Mouse (Mus musculus) neural tube, embryonic 11.5 days (tissue): ENCODE measurements around the gene Pcsk5. TPM values are rescaled to one million over a fixed set of nuclear protein-coding genes. Genes with fewer than 3 reads are reported as not detected.

Experiments
- ATAC-seq: fragments of 200-750 bp; cut with Nextera tagmentation; 2 replicates; pipeline ENCODE4 v1.8.0; 2017; ENCODE audit warnings: moderate number of reproducible peaks, mild to moderate bottlenecking, moderate TSS enrichment, moderate library complexity; ENCODE audit not compliant: insufficient read depth, low FRiP score, low TSS enrichment
- DNase-seq: peaks from one replicate; pipeline ENCODE4 v3.0.0-alpha.2; 2015; ENCODE audit warnings: low spot score
- H3K27ac ChIP-seq: fragments of 300-500 bp; sonication (generic); 2 replicates; pipeline ENCODE4 v1.5.1; 2014; ENCODE audit warnings: low read depth, mild to moderate bottlenecking, low read length
- H3K27me3 ChIP-seq: fragments of 300-500 bp; sonication (generic); 2 replicates; pipeline ENCODE4 v1.6.1; 2014; ENCODE audit warnings: mild to moderate bottlenecking, low read length, mixed read lengths; ENCODE audit not compliant: control insufficient read depth, insufficient read depth
- H3K36me3 ChIP-seq: fragments of 300-500 bp; sonication (generic); 2 replicates; pipeline ENCODE4 v1.6.1; 2014; ENCODE audit warnings: mild to moderate bottlenecking, low read length, moderate library complexity, mixed read lengths; ENCODE audit not compliant: control insufficient read depth, insufficient read depth
- H3K4me1 ChIP-seq: fragments of 300-500 bp; sonication (generic); 2 replicates; pipeline ENCODE4 v1.6.1; 2014; ENCODE audit warnings: low read length, mixed read lengths; ENCODE audit not compliant: control insufficient read depth, insufficient read depth
- H3K4me2 ChIP-seq: fragments of 300-500 bp; sonication (generic); 2 replicates; pipeline ENCODE4 v1.6.1; 2014; ENCODE audit warnings: low read depth, mild to moderate bottlenecking, moderate library complexity
- H3K4me3 ChIP-seq: fragments of 300-500 bp; sonication (generic); 2 replicates; pipeline ENCODE4 v1.5.1; 2014; ENCODE audit warnings: low read depth, low read length
- H3K9ac ChIP-seq: fragments of 300-500 bp; sonication (generic); 2 replicates; pipeline ENCODE4 v1.6.1; 2014; ENCODE audit warnings: mild to moderate bottlenecking, low read length
- H3K9me3 ChIP-seq: fragments of 300-500 bp; sonication (generic); 2 replicates; pipeline ENCODE4 v1.6.1; 2016; ENCODE audit warnings: low read length; ENCODE audit not compliant: control insufficient read depth
- WGBS: fragments of 180-500 bp; shearing (Covaris S2); extraction: QIAGEN DNeasy Blood & Tissue Kit; methylation state at CpG from one replicate; pipeline ENCODE4 v1.1.7; 2014; 5-methylcytosine and 5-hydroxymethylcytosine counted together
- polyA plus RNA-seq: library from polyadenylated mRNA; unstranded; fragments of >200 nt; fragmentation: Nextera tagmentation; extraction: Ambion mirVana; gene quantifications from 2 replicates; pipeline ENCODE4 v1.2.1, GENCODE M21; 2014

The Pcsk5 gene
- polyA plus RNA-seq, 1 experiment from 2014 or later = 9.4 TPM

DNA sequence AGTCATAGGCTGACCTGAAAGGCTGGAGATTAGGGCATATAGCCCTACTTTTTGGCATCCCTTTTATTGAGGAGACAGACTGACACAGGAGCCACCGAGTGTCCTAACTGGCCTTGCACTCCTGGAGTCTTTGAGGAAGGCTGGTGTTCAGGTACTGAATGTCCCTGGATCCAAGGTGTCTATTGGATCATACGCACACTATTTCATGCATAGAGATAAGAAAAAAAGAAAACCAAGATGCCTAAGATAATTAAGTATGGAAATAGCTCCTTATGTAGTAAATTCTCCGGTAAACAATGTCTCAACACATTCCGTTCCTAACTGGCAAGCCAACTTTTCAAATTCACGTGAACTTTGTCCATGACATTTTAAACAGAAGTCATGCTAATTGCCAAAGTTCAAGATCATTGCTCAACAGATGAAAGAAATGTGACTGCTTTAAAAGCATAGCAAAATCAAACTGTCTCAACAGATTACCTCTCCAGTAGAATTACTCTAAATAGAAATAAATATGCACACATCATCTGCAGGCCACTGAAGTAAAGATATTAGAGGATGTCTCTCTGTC lies 45.9 kb downstream of the Pcsk5 start:
- no peaks in the 10 kb centered on the region for H3K27me3 ChIP-seq
- no peak overlapping the region for H3K4me2 ChIP-seq
- 91% methylated on average over 5 of the region's 5 CpGs for WGBS
- ATAC-seq (no peak), DNase-seq (no peak)
- no peaks in the 10 kb centered on the region for H3K36me3 ChIP-seq
- H3K9ac ChIP-seq = no peak overlapping the region
- no peak overlapping the region for H3K4me3 ChIP-seq
- no peak overlapping the region for H3K27ac ChIP-seq
- H3K4me1 ChIP-seq = no peaks in the 10 kb centered on the region
- no peaks in the 10 kb centered on the region for H3K9me3 ChIP-seq

DNA sequence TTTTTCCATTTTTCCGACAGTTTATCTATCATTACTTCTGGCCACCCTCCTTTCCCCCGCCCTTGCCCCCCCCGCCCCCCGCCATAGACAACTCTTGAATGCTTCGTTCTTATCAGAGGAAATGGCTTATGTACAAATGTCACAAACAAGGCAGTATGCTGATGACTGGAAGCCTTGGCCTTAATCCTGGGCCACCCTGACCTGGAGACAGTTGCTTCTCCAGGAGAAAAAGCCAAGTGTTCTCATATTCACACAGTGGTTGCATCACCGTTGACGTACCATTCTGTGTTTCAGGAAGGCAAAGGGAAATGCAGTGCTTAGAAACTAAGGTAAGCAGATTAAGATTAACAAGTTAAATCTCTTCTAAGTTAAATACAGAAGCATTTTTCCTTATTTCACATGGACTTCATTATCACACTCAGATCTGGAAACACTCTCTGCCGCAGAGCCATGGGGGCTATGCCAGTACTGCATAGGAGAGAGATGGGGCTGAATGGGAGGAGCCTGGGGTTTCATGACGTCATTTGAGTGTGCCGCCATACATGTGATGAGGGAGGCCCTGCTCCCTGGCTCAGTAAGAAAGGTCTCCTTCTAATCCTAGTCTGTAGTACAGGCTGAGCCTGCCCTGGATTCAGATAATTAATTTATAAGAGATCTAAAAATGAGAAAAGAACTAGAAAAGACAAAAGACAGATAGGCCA lies 48.7 kb downstream of the Pcsk5 start:
- Histone ChIP-seq H3K27ac (no peak overlapping the region), H3K9me3 (no peaks in the 10 kb centered on the region), H3K36me3 (no peaks in the 10 kb centered on the region), H3K9ac (no peak overlapping the region), H3K4me1 (no peaks in the 10 kb centered on the region), H3K4me2 (no peak overlapping the region), H3K27me3 (no peaks in the 10 kb centered on the region), H3K4me3 (no peak overlapping the region)
- 93% methylated on average over 10 of the region's 10 CpGs for WGBS
- DNase-seq = no peak
- no peak for ATAC-seq

DNA sequence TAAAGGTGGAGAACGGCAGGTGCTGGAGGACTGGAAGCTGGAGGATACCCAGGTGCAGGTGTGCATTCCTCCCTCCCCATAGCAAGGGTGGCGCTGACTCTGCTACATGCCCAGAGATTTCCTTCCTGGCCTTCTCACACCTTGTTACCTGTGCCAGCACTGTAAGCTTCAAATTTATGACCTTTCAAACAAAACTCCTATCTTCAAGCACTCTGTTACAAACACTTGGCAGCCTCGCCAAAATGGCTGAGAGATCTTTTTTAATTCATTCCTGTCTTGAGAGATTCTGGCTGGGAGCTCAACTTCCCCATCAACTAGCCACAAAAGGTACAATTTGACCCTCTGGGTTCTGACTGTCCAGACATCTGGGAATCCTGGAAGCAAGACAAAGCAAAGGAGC lies 50.7 kb downstream of the Pcsk5 start:
- WGBS = 87% methylated on average over 3 of the region's 3 CpGs
- H3K9me3 ChIP-seq = no peaks in the 10 kb centered on the region
- no peak overlapping the region for H3K4me2 ChIP-seq

GRCm38 (mm10) chr19:17784401-17785192 lies 52.8 kb downstream of the Pcsk5 start:
- Histone ChIP-seq H3K4me3 (no peak overlapping the region), H3K4me1 (no peaks in the 10 kb centered on the region), H3K4me2 (no peak overlapping the region), H3K9me3 (no peaks in the 10 kb centered on the region), H3K27ac (no peak overlapping the region), H3K9ac (no peak overlapping the region), H3K36me3 (no peaks in the 10 kb centered on the region), H3K27me3 (no peaks in the 10 kb centered on the region)
- no peak for ATAC-seq
- 92% methylated on average over 2 of the region's 2 CpGs for WGBS
- no peak for DNase-seq

More for the DNA sequence above, 50.7 kb downstream of the Pcsk5 start:
- no peaks in the 10 kb centered on the region for H3K4me1 ChIP-seq
- no peak overlapping the region for H3K27ac ChIP-seq
- no peaks in the 10 kb centered on the region for H3K27me3 ChIP-seq
- H3K36me3 ChIP-seq = no peaks in the 10 kb centered on the region
- no peak overlapping the region for H3K9ac ChIP-seq
- DNase-seq = no peak
- ATAC-seq = no peak
- H3K4me3 ChIP-seq = no peak overlapping the region

- ATAC-seq (no peak), DNase-seq (no peak)
- Histone ChIP-seq H3K4me1 (no peaks in the 10 kb centered on the region), H3K27ac (no peak overlapping the region), H3K9me3 (no peaks in the 10 kb centered on the region), H3K9ac (no peak overlapping the region), H3K27me3 (no peaks in the 10 kb centered on the region), H3K4me3 (no peak overlapping the region), H3K4me2 (no peak overlapping the region), H3K36me3 (no peaks in the 10 kb centered on the region)
- WGBS = 91% methylated on average over 2 of the region's 2 CpGs
Observed at GRCm38 (mm10) chr19:17783231-17783630, 54.2 kb downstream of the Pcsk5 start.

GRCm38 (mm10) chr19:17781323-17781722 lies 56.1 kb downstream of the Pcsk5 start:
- no peak overlapping the region for H3K4me3 ChIP-seq
- no peaks in the 10 kb centered on the region for H3K4me1 ChIP-seq

GRCm38 (mm10) chr19:17775943-17776342 lies 61.5 kb downstream of the Pcsk5 start:
- Histone ChIP-seq H3K4me1 (no peaks in the 10 kb centered on the region), H3K4me2 (no peak overlapping the region), H3K9ac (no peak overlapping the region), H3K9me3 (no peaks in the 10 kb centered on the region), H3K36me3 (no peaks in the 10 kb centered on the region), H3K27me3 (no peaks in the 10 kb centered on the region), H3K27ac (no peak overlapping the region), H3K4me3 (no peak overlapping the region)
- ATAC-seq (no peak), DNase-seq (no peak)
- 85% methylated on average over 2 of the region's 2 CpGs for WGBS

More at GRCm38 (mm10) chr19:17781323-17781722, 56.1 kb downstream of the Pcsk5 start:
- ATAC-seq (no peak), DNase-seq (no peak)
- WGBS = 87% methylated on average over 4 of the region's 4 CpGs
- H3K4me2 ChIP-seq = no peak overlapping the region
- no peak overlapping the region for H3K27ac ChIP-seq
- H3K9me3 ChIP-seq = no peaks in the 10 kb centered on the region
- H3K9ac ChIP-seq = no peak overlapping the region
- no peaks in the 10 kb centered on the region for H3K27me3 ChIP-seq
- H3K36me3 ChIP-seq = no peaks in the 10 kb centered on the region

GRCm38 (mm10) chr19:17775097-17775496 lies 62.3 kb downstream of the Pcsk5 start:
- no peak overlapping the region for H3K4me3 ChIP-seq
- no peak overlapping the region for H3K27ac ChIP-seq
- H3K4me2 ChIP-seq = no peak overlapping the region
- ATAC-seq (no peak), DNase-seq (no peak)
- no peaks in the 10 kb centered on the region for H3K9me3 ChIP-seq
- no peaks in the 10 kb centered on the region for H3K36me3 ChIP-seq
- WGBS = 78% methylated on average over 2 of the region's 2 CpGs
- H3K4me1 ChIP-seq = no peaks in the 10 kb centered on the region
- no peak overlapping the region for H3K9ac ChIP-seq
- H3K27me3 ChIP-seq = no peaks in the 10 kb centered on the region
